Comparison of ENCODE assay signal across 8 mouse cellular contexts in genomic region chr9:50527860-50528259, GRCm38 (mm10). TPM values are rescaled to one million over a fixed set of nuclear protein-coding genes. Genes with fewer than 3 reads are reported as not detected.
DNase-seq lines count a peak whose midpoint lies in the region; ATAC-seq and TF ChIP-seq lines count a peak whose summit lies in the region.

No protein-coding gene starts in this region.

- H3K27me3 ChIP-seq in lung, embryonic 16.5 days (ENCODE audit: control insufficient read depth, insufficient read depth, low read depth, low read length) = no peaks in the 10 kb centered on the region
- no peaks in the 10 kb centered on the region for H3K27me3 ChIP-seq in hindbrain, postnatal 0 days (ENCODE audit: insufficient read depth, low read length)
- H3K27me3 ChIP-seq in midbrain, embryonic 14.5 days (ENCODE audit: control insufficient read depth, insufficient read depth, low read length) = no peaks in the 10 kb centered on the region

- no peaks in the 10 kb centered on the region for H3K36me3 ChIP-seq in lung, embryonic 16.5 days (ENCODE audit: control insufficient read depth, insufficient read depth, low read length)
- H3K36me3 ChIP-seq in hindbrain, postnatal 0 days (ENCODE audit: insufficient read depth, low read length) = no peaks in the 10 kb centered on the region
- peaks cover 6% of the 10 kb centered on the region; the same call in 1 of the 2 replicates for H3K36me3 ChIP-seq in midbrain, embryonic 14.5 days (ENCODE audit: control insufficient read depth, insufficient read depth, low read length)

- H3K4me3 ChIP-seq in lung, embryonic 16.5 days (ENCODE audit: low read length) = peak overlapping the region; percentile 83
- H3K4me3 ChIP-seq in hindbrain, postnatal 0 days (ENCODE audit: low read length) = peak overlapping the region; percentile 69
- H3K4me3 ChIP-seq in midbrain, embryonic 14.5 days (replicated peaks; ENCODE audit: low read depth, low read length) = peak overlapping the region; percentile 71

- WGBS in lung, embryonic 16.5 days = 34% methylated on average over 7 of the region's 7 CpGs
- WGBS in hindbrain, postnatal 0 days = 44% methylated on average over 7 of the region's 7 CpGs
- 50% methylated on average over 7 of the region's 7 CpGs for WGBS in midbrain, embryonic 14.5 days

- H3K4me2 ChIP-seq in lung, embryonic 16.5 days (ENCODE audit: low read depth, low read length) = peak overlapping the region; percentile 80
- H3K4me2 ChIP-seq in hindbrain, postnatal 0 days (ENCODE audit: low read depth, low read length) = peak overlapping the region; percentile 68
- peak overlapping the region; percentile 71 for H3K4me2 ChIP-seq in midbrain, embryonic 14.5 days (ENCODE audit: low read length)

- peak overlapping the region; percentile 79 for H3K9ac ChIP-seq in lung, embryonic 16.5 days (ENCODE audit: low read length)
- H3K9ac ChIP-seq in hindbrain, postnatal 0 days (replicated peaks; ENCODE audit: low read length) = peak overlapping the region; percentile 65
- peak overlapping the region; percentile 71 for H3K9ac ChIP-seq in midbrain, embryonic 14.5 days (replicated peaks; ENCODE audit: low read length)

- no peak for TF ChIP-seq CTCF in hindbrain, postnatal 0 days (IDR thresholded peaks at IDR 0.05; ENCODE audit: low read depth)

- H3K27ac ChIP-seq in lung, embryonic 16.5 days (ENCODE audit: low read length) = no peak overlapping the region
- peak overlapping the region; percentile 82; the same call in 1 of the 2 replicates for H3K27ac ChIP-seq in hindbrain, postnatal 0 days
- H3K27ac ChIP-seq in midbrain, embryonic 14.5 days (replicated peaks; ENCODE audit: low read depth, low read length) = no peak overlapping the region

- no peak for DNase-seq in lung, postnatal 4 days
- peak; percentile 1 for DNase-seq in hindbrain, postnatal 0 days (ENCODE audit: low spot score)
- DNase-seq in midbrain, embryonic 14.5 days = no peak
- no peak for DNase-seq in c-Kit-positive CD71-positive TER-119-positive erythroid progenitor cells, embryonic 14.5 days (ENCODE audit: low spot score)
- no peak for DNase-seq in right cerebral cortex, adult 2 months (ENCODE audit: low spot score in 2 of 2)
- DNase-seq in right cerebral cortex, adult 18-20 months = no peak

- H3K4me1 ChIP-seq in lung, embryonic 16.5 days (replicated peaks; ENCODE audit: control insufficient read depth, insufficient read depth, low read length) = peaks cover 11% of the 10 kb centered on the region
- H3K4me1 ChIP-seq in hindbrain, postnatal 0 days (ENCODE audit: insufficient read depth, low read length) = peaks cover 5% of the 10 kb centered on the region; the same call in 1 of the 2 replicates
- peaks cover 5% of the 10 kb centered on the region; the same call in 1 of the 2 replicates for H3K4me1 ChIP-seq in midbrain, embryonic 14.5 days (ENCODE audit: control insufficient read depth, insufficient read depth, low read length)

- H3K9me3 ChIP-seq in lung, embryonic 16.5 days (ENCODE audit: control insufficient read depth, low read length) = no peaks in the 10 kb centered on the region
- no peaks in the 10 kb centered on the region for H3K9me3 ChIP-seq in hindbrain, postnatal 0 days (ENCODE audit: low read length)
- no peaks in the 10 kb centered on the region for H3K9me3 ChIP-seq in midbrain, embryonic 14.5 days (ENCODE audit: control insufficient read depth, low read length)

- peak; percentile 6; the same call in 1 of the 2 replicates for ATAC-seq in lung, embryonic 16.5 days (ENCODE audit: low read depth)
- peak; percentile 29; the same call in 1 of the 2 replicates for ATAC-seq in common myeloid progenitor, adult 5-6 weeks (replicated peaks; ENCODE audit: low read depth, poor library complexity, severe bottlenecking)
- ATAC-seq in hindbrain, postnatal 0 days = no peak
- ATAC-seq in midbrain, embryonic 14.5 days (ENCODE audit: low FRiP score, low TSS enrichment) = peak; percentile 22; the same call in 1 of the 2 replicates

RNA-seq across cellular contexts. Expression of gene Pts, which starts 0.7 kb away (rescaled TPM):
- polyA plus RNA-seq in lung, embryonic 16.5 days (2015; fragmentation: Nextera tagmentation; extraction: Ambion mirVana) = 74.6 and 74.7 TPM in 2 replicates
- total RNA-seq in common myeloid progenitor, adult 5-6 weeks (2017) = 73.1 and 89.3 TPM in 2 replicates
- total RNA-seq in hindbrain, postnatal 0 days (2014; rRNA removed) = 65.7 and 86.8 TPM in 2 replicates
- 114 and 115 TPM in 2 replicates for polyA plus RNA-seq in hindbrain, postnatal 0 days (2015; fragmentation: Nextera tagmentation; extraction: Ambion mirVana)
- 118 and 122 TPM in 2 replicates for polyA plus RNA-seq in midbrain, embryonic 14.5 days (2014; fragmentation: Nextera tagmentation; extraction: Ambion mirVana)

RNA-seq across cellular contexts. Expression of gene Il18, which starts 26.8 kb away (rescaled TPM):
- polyA plus RNA-seq in lung, embryonic 16.5 days (2015; fragmentation: Nextera tagmentation; extraction: Ambion mirVana) = 5.0 and 6.5 TPM in 2 replicates
- total RNA-seq in common myeloid progenitor, adult 5-6 weeks (2017) = 4.4 and 7.5 TPM in 2 replicates
- 17.2 and 21.7 TPM in 2 replicates for total RNA-seq in hindbrain, postnatal 0 days (2014; rRNA removed)
- polyA plus RNA-seq in hindbrain, postnatal 0 days (2015; fragmentation: Nextera tagmentation; extraction: Ambion mirVana) = 38.0 and 39.5 TPM in 2 replicates
- polyA plus RNA-seq in midbrain, embryonic 14.5 days (2014; fragmentation: Nextera tagmentation; extraction: Ambion mirVana) = 21.7 and 23.1 TPM in 2 replicates

RNA-seq across cellular contexts. Expression of gene Bco2, which starts 27.1 kb away (rescaled TPM):
- polyA plus RNA-seq in lung, embryonic 16.5 days (2015; fragmentation: Nextera tagmentation; extraction: Ambion mirVana) = 0.09 and 0.35 TPM in 2 replicates
- total RNA-seq in common myeloid progenitor, adult 5-6 weeks (2017) = not detected in 2 replicates
- total RNA-seq in hindbrain, postnatal 0 days (2014; rRNA removed) = 0.21 and 0.72 TPM in 2 replicates
- 0.48 and 0.64 TPM in 2 replicates for polyA plus RNA-seq in hindbrain, postnatal 0 days (2015; fragmentation: Nextera tagmentation; extraction: Ambion mirVana)
- 0.20 and 0.23 TPM in 2 replicates for polyA plus RNA-seq in midbrain, embryonic 14.5 days (2014; fragmentation: Nextera tagmentation; extraction: Ambion mirVana)

RNA-seq across cellular contexts. Expression of gene Tex12, which starts 33.3 kb away (rescaled TPM):
- polyA plus RNA-seq in lung, embryonic 16.5 days (2015; fragmentation: Nextera tagmentation; extraction: Ambion mirVana) = not detected in 2 replicates
- not detected in 2 replicates for total RNA-seq in common myeloid progenitor, adult 5-6 weeks (2017)
- not detected in 2 replicates for total RNA-seq in hindbrain, postnatal 0 days (2014; rRNA removed)
- 0.21 and 0.34 TPM in 2 replicates for polyA plus RNA-seq in hindbrain, postnatal 0 days (2015; fragmentation: Nextera tagmentation; extraction: Ambion mirVana)
- 0.22 and 0.33 TPM in 2 replicates for polyA plus RNA-seq in midbrain, embryonic 14.5 days (2014; fragmentation: Nextera tagmentation; extraction: Ambion mirVana)

RNA-seq across cellular contexts. Expression of gene Plet1, which starts 33.5 kb away (rescaled TPM):
- 4.1 and 8.3 TPM in 2 replicates for polyA plus RNA-seq in lung, embryonic 16.5 days (2015; fragmentation: Nextera tagmentation; extraction: Ambion mirVana)
- total RNA-seq in common myeloid progenitor, adult 5-6 weeks (2017) = not detected in 2 replicates
- total RNA-seq in hindbrain, postnatal 0 days (2014; rRNA removed) = 0.37 TPM in 1 of 2 replicates, not detected in the other
- 0.86 and 1.0 TPM in 2 replicates for polyA plus RNA-seq in hindbrain, postnatal 0 days (2015; fragmentation: Nextera tagmentation; extraction: Ambion mirVana)
- 0.39 and 0.50 TPM in 2 replicates for polyA plus RNA-seq in midbrain, embryonic 14.5 days (2014; fragmentation: Nextera tagmentation; extraction: Ambion mirVana)
